Mouse (Mus musculus) CD4-positive, CD25-positive, alpha-beta regulatory T cell, adult 4 months (primary cell): Measurements from ENCODE around the gene Rasgrp2. TPM values are rescaled to one million over a fixed set of nuclear protein-coding genes. Genes with fewer than 3 reads are reported as not detected.

Experiments
- ATAC-seq: one replicate; pipeline ENCODE4 v1.8.0; 2017
- polyA plus RNA-seq, 2 experiments: library from polyadenylated mRNA; unstranded; fragments of 100-300 nt; shearing (Covaris generic); gene quantifications; one replicate each; pipeline ENCODE4 v1.2.1; 2017

The Rasgrp2 gene
- 100 to 1,000 TPM in 1 of 2 experiments, 10 to 100 TPM in 1; 80.3 to 117 TPM for polyA plus RNA-seq

GRCm38 (mm10) chr19:6399285-6400095, at the start of gene Rasgrp2:
Gene Rasgrp2, plus strand, starts transcription at chr19:6399340.
- peak; percentile 78 for ATAC-seq

- ATAC-seq = no peak
Measured at GRCm38 (mm10) chr19:6351431-6352106, 47.6 kb upstream of the Rasgrp2 start.

- ATAC-seq = no peak
Measured at GRCm38 (mm10) chr19:6352107-6352505, 47.0 kb upstream of the Rasgrp2 start.

- no peak for ATAC-seq
Measured at GRCm38 (mm10) chr19:6354030-6354429, 45.1 kb upstream of the Rasgrp2 start.

- ATAC-seq = no peak
Measured at GRCm38 (mm10) chr19:6361291-6361690, 37.8 kb upstream of the Rasgrp2 start.

GRCm38 (mm10) chr19:6363091-6363410, 36.1 kb upstream of the Rasgrp2 start:
- peak; percentile 75 for ATAC-seq

GRCm38 (mm10) chr19:6363411-6364240, 35.5 kb upstream of the Rasgrp2 start, which contains the start of gene Sf1:
Gene Sf1, plus strand, starts transcription at chr19:6363690.
- peak; percentile 84 for ATAC-seq

GRCm38 (mm10) chr19:6364317-6364725, 34.8 kb upstream of the Rasgrp2 start:
- peak; percentile 4 for ATAC-seq

- no peak for ATAC-seq
Measured at GRCm38 (mm10) chr19:6364842-6365241, 34.3 kb upstream of the Rasgrp2 start.

- no peak for ATAC-seq
Measured at GRCm38 (mm10) chr19:6370175-6370574, 29.0 kb upstream of the Rasgrp2 start.

GRCm38 (mm10) chr19:6372433-6372832, 26.7 kb upstream of the Rasgrp2 start:
- ATAC-seq = no peak

- peak; percentile 64 for ATAC-seq
Measured at GRCm38 (mm10) chr19:6373539-6374400, 25.4 kb upstream of the Rasgrp2 start.

- ATAC-seq = no peak
Measured at GRCm38 (mm10) chr19:6374571-6374970, 24.6 kb upstream of the Rasgrp2 start.

GRCm38 (mm10) chr19:6375423-6376254, 23.5 kb upstream of the Rasgrp2 start:
- no peak for ATAC-seq

GRCm38 (mm10) chr19:6376255-6376564, 22.9 kb upstream of the Rasgrp2 start:
- no peak for ATAC-seq

GRCm38 (mm10) chr19:6376643-6377042, 22.5 kb upstream of the Rasgrp2 start:
- ATAC-seq = no peak

- no peak for ATAC-seq
Measured at GRCm38 (mm10) chr19:6377327-6378040, 21.7 kb upstream of the Rasgrp2 start.

GRCm38 (mm10) chr19:6380411-6381166, 18.6 kb upstream of the Rasgrp2 start:
- no peak for ATAC-seq

- ATAC-seq = no peak
Measured at GRCm38 (mm10) chr19:6381238-6381637, 17.9 kb upstream of the Rasgrp2 start.
